Mouse (Mus musculus): ENCODE data around the gene Slc36a2. TPM values are rescaled to one million over a fixed set of nuclear protein-coding genes. Genes with fewer than 3 reads are reported as not detected.
A peak's percentile ranks its signal among the peaks of the same experiment; 100 is the strongest.
"Not testable (repeated sequence)": the region's sequence is repeated elsewhere in the genome, so short reads cannot be mapped to it uniquely, and the experiment has no call there.

Gene Slc36a2
- total and polyA plus RNA-seq, 2 experiments from 2014 or later: 0.40 to 1.4 TPM

DNA sequence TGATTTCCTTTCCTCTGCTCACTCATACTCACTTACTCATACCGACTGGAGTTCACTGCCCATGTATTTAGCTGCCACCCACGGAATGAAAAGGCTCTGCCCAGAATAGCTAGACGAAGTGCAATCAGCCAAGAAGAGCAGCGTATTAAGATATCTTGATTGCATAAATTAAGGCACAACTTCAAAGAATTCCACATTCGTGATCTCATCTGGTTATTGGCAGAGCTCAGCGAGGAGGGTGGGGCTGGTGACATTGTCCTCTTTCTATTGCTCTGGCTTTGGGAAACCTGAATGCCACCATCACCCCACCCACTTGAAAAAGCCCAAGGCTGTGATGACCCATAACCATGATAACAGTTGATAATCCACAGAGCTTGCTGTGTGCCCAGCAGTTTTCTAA, 56.9 kb downstream of the Slc36a2 start:
- ATAC-seq (peak; percentile 29; the same call in 1 of the 2 replicates), DNase-seq (no peak)
- Histone ChIP-seq H3K9me3 (ENCODE audit: low read length) (no peaks in the 10 kb centered on the region), H3K4me1 (ENCODE audit: insufficient read depth) (no peaks in the 10 kb centered on the region), H3K4me2 (ENCODE audit: low read depth) (no peak overlapping the region), H3K9ac (no peak overlapping the region), H3K36me3 (ENCODE audit: insufficient read depth) (no peaks in the 10 kb centered on the region), H3K4me3 (ENCODE audit: low read depth, low read length) (no peak overlapping the region), H3K27ac (ENCODE audit: low read depth, low read length) (no peak overlapping the region), H3K27me3 (ENCODE audit: insufficient read depth, low read length) (no peaks in the 10 kb centered on the region)
- TF ChIP-seq CTCF (IDR thresholded peaks at IDR 0.05; ENCODE audit: low read depth): no peak
- WGBS: 25% methylated on average over 6 of the region's 6 CpGs

DNA sequence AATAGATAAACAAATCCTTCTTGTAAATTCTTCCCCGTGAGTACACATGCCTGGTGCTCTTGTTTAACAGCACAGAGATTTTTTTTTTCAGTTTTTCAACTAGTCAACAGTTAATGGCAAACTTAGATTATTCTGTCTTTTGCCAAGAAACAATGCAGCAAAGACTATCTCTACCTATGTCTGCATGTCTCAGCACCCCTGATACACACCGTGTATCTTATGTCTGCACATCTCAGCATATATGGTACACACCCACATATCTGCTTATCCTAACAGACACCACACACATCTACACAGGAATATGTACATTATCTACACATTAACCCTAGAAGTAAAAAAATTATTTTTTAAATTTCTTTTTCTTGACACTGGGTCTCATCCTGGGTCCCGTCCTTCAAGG, 58.2 kb downstream of the Slc36a2 start:
- Histone ChIP-seq H3K4me2 (ENCODE audit: low read depth) (no peak overlapping the region), H3K36me3 (ENCODE audit: insufficient read depth) (no peaks in the 10 kb centered on the region), H3K9ac (no peak overlapping the region), H3K4me3 (ENCODE audit: low read depth, low read length) (no peak overlapping the region), H3K27me3 (ENCODE audit: insufficient read depth, low read length) (no peaks in the 10 kb centered on the region), H3K9me3 (ENCODE audit: low read length) (no peaks in the 10 kb centered on the region), H3K27ac (ENCODE audit: low read depth, low read length) (no peak overlapping the region), H3K4me1 (ENCODE audit: insufficient read depth) (no peaks in the 10 kb centered on the region)
- 86% methylated on average over 3 of the region's 3 CpGs for WGBS
- no peak for TF ChIP-seq CTCF (IDR thresholded peaks at IDR 0.05; ENCODE audit: low read depth)
- ATAC-seq: no peak
- no peak for DNase-seq

DNA sequence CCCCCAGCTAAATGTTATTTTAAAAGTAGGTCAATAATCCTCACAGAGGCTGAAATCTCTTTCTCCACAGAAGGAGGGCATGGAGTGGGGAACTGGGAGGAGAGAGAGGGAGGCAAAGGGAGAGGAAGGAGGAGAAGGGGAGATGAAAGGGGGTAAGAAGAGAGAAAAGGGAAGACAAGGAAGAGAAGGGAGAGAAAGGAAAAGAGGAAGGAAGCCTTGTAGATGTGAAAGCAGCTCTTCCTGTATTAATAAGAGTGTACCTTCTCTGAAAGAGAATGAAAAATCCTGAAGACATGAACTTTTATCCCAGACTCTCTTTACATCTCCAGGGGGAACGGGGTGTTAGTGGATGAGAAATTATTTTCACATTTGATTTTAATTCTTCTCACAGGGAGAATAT, 63.4 kb downstream of the Slc36a2 start:
- TF ChIP-seq CTCF (IDR thresholded peaks at IDR 0.05; ENCODE audit: low read depth): no peak
- no peak overlapping the region for H3K27ac ChIP-seq (ENCODE audit: low read depth, low read length)

DNA sequence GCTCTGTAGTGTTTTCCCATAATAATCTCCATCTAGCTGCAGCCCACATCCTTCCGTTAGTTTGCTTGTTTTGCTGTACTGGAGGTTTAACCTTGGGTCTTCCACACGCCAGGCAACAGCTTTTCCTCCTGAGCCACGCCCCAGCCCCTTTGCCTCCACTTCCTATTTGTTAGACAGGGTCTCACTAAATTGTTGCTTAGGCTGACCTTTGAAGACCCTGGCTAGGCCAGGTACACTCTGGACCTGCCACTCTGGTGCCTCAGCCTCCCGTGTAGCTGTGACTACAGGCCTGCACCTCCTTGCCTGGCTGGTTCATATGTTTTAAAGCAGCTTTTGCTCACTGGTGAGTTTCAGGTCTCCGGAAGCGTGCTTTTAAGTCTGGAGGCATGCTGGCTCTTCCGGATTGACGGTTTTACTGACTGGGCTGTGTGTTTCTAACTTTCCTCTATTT, 64.0 kb downstream of the Slc36a2 start:
- no peak overlapping the region for H3K9ac ChIP-seq
- H3K4me2 ChIP-seq (ENCODE audit: low read depth): no peak overlapping the region
- DNase-seq (no peak), ATAC-seq (no peak)
- no peaks in the 10 kb centered on the region for H3K9me3 ChIP-seq (ENCODE audit: low read length)
- H3K27me3 ChIP-seq (ENCODE audit: insufficient read depth, low read length): no peaks in the 10 kb centered on the region
- H3K36me3 ChIP-seq (ENCODE audit: insufficient read depth): no peaks in the 10 kb centered on the region
- no peak for TF ChIP-seq CTCF (IDR thresholded peaks at IDR 0.05; ENCODE audit: low read depth)
- no peak overlapping the region for H3K27ac ChIP-seq (ENCODE audit: low read depth, low read length)
- no peak overlapping the region for H3K4me3 ChIP-seq (ENCODE audit: low read depth, low read length)
- 74% methylated on average over 8 of the region's 8 CpGs for WGBS
- H3K4me1 ChIP-seq (ENCODE audit: insufficient read depth): no peaks in the 10 kb centered on the region

More for the DNA sequence above, 63.4 kb downstream of the Slc36a2 start:
- DNase-seq (no peak), ATAC-seq (no peak)
- Histone ChIP-seq H3K4me1 (ENCODE audit: insufficient read depth) (no peaks in the 10 kb centered on the region), H3K4me3 (ENCODE audit: low read depth, low read length) (no peak overlapping the region), H3K27me3 (ENCODE audit: insufficient read depth, low read length) (no peaks in the 10 kb centered on the region), H3K4me2 (ENCODE audit: low read depth) (no peak overlapping the region), H3K9ac (no peak overlapping the region), H3K36me3 (ENCODE audit: insufficient read depth) (no peaks in the 10 kb centered on the region), H3K9me3 (ENCODE audit: low read length) (no peaks in the 10 kb centered on the region)
- 89% methylated on average over 1 of the region's 1 CpGs for WGBS

GRCm38 (mm10) chr11:55120279-55120678, 64.6 kb downstream of the Slc36a2 start:
- Histone ChIP-seq H3K9me3 (ENCODE audit: low read length) (no peaks in the 10 kb centered on the region), H3K4me1 (ENCODE audit: insufficient read depth) (no peaks in the 10 kb centered on the region), H3K4me3 (ENCODE audit: low read depth, low read length) (no peak overlapping the region), H3K27ac (ENCODE audit: low read depth, low read length) (no peak overlapping the region), H3K36me3 (ENCODE audit: insufficient read depth) (no peaks in the 10 kb centered on the region), H3K4me2 (ENCODE audit: low read depth) (no peak overlapping the region), H3K9ac (no peak overlapping the region), H3K27me3 (ENCODE audit: insufficient read depth, low read length) (no peaks in the 10 kb centered on the region)
- DNase-seq (no peak), ATAC-seq (no peak)
- no peak for TF ChIP-seq CTCF (IDR thresholded peaks at IDR 0.05; ENCODE audit: low read depth)

DNA sequence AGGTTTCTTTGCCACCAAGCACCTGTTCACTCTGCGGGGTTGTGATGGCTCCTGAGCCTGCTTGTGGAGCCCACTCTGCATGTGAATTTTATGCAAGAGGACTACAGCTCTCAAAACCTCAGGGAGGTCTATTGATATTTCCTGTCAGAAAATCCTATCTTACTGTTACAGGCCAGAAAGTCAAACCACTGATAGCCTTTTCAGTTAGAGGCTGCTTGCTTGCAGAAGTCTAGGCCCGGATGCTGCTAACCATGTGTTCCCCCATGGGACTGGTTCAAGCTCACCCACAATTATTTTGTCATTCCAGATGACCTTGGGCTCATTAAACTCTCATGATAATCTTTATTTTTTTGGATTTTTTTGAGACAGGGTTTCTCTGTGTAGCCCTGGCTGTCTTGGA, 67.8 kb downstream of the Slc36a2 start:
- Histone ChIP-seq H3K4me1 (ENCODE audit: insufficient read depth) (no peaks in the 10 kb centered on the region), H3K9me3 (ENCODE audit: low read length) (no peaks in the 10 kb centered on the region), H3K27me3 (ENCODE audit: insufficient read depth, low read length) (no peaks in the 10 kb centered on the region), H3K36me3 (ENCODE audit: insufficient read depth) (no peaks in the 10 kb centered on the region), H3K4me2 (ENCODE audit: low read depth) (no peak overlapping the region), H3K27ac (ENCODE audit: low read depth, low read length) (no peak overlapping the region), H3K4me3 (ENCODE audit: low read depth, low read length) (no peak overlapping the region), H3K9ac (no peak overlapping the region)
- no peak for DNase-seq
- TF ChIP-seq CTCF (IDR thresholded peaks at IDR 0.05; ENCODE audit: low read depth): no peak
- 96% methylated on average over 2 of the region's 2 CpGs for WGBS
- no peak for ATAC-seq

GRCm38 (mm10) chr11:55116004-55116403, 68.9 kb downstream of the Slc36a2 start:
- H3K27me3 ChIP-seq (ENCODE audit: insufficient read depth, low read length): no peaks in the 10 kb centered on the region
- 92% methylated on average over 3 of the region's 3 CpGs for WGBS

GRCm38 (mm10) chr11:55114291-55114690, 70.6 kb downstream of the Slc36a2 start:
- peaks cover 6% of the 10 kb centered on the region for H3K36me3 ChIP-seq (ENCODE audit: insufficient read depth)
- 73% methylated on average over 2 of the region's 2 CpGs for WGBS
- H3K4me3 ChIP-seq (ENCODE audit: low read depth, low read length): no peak overlapping the region
- H3K9ac ChIP-seq: no peak overlapping the region
- H3K27me3 ChIP-seq (ENCODE audit: insufficient read depth, low read length): no peaks in the 10 kb centered on the region
- H3K4me1 ChIP-seq (ENCODE audit: insufficient read depth): no peaks in the 10 kb centered on the region
- ATAC-seq (no peak), DNase-seq (no peak)
- H3K4me2 ChIP-seq (ENCODE audit: low read depth): no peak overlapping the region
- H3K9me3 ChIP-seq (ENCODE audit: low read length): no peaks in the 10 kb centered on the region
- no peak for TF ChIP-seq CTCF (IDR thresholded peaks at IDR 0.05; ENCODE audit: low read depth)
- no peak overlapping the region for H3K27ac ChIP-seq (ENCODE audit: low read depth, low read length)

More at GRCm38 (mm10) chr11:55116004-55116403, 68.9 kb downstream of the Slc36a2 start:
- no peak for TF ChIP-seq CTCF (IDR thresholded peaks at IDR 0.05; ENCODE audit: low read depth)
- H3K9me3 ChIP-seq (ENCODE audit: low read length): no peaks in the 10 kb centered on the region
- H3K4me3 ChIP-seq (ENCODE audit: low read depth, low read length): no peak overlapping the region
- DNase-seq (no peak), ATAC-seq (no peak)
- no peak overlapping the region for H3K27ac ChIP-seq (ENCODE audit: low read depth, low read length)
- no peak overlapping the region for H3K9ac ChIP-seq
- H3K4me1 ChIP-seq (ENCODE audit: insufficient read depth): no peaks in the 10 kb centered on the region
- no peak overlapping the region for H3K4me2 ChIP-seq (ENCODE audit: low read depth)
- no peaks in the 10 kb centered on the region for H3K36me3 ChIP-seq (ENCODE audit: insufficient read depth)

DNA sequence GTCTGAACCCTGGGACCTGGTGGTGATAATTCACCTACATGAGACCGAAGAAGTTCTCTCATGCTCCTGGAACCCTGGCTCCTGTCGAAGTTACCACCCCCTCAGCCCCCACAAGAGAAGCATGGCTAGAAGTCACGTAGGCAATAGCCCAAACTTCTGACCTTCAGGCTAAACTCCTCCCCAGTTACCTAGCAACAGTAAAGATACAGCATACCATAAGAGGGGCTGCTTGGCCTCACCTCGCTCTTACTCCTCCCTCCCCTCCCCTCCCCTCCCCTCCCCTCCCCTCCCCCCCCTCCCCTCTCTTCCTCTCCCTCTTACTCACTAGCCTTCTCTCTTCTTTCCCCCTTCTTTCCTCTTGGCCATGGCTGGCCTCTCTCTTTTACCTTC, 71.0 kb downstream of the Slc36a2 start:
- not testable (repeated sequence) for ATAC-seq; H3K9ac ChIP-seq; H3K27me3 ChIP-seq (ENCODE audit: insufficient read depth, low read length); H3K4me1 ChIP-seq (ENCODE audit: insufficient read depth); H3K9me3 ChIP-seq (ENCODE audit: low read length); H3K4me3 ChIP-seq (ENCODE audit: low read depth, low read length); H3K27ac ChIP-seq (ENCODE audit: low read depth, low read length); H3K4me2 ChIP-seq (ENCODE audit: low read depth); H3K36me3 ChIP-seq (ENCODE audit: insufficient read depth); DNase-seq
- WGBS: 59% methylated on average over 4 of the region's 4 CpGs

All from forebrain, postnatal 0 days (tissue).